Mouse (Mus musculus) kidney, adult 8-10 months (tissue): ENCODE measurements at regions not wholly inside any gene's neighbourhood (a gene's known extent, or its start where the extent isn't known, plus 50 kb on each side); places are given as distances from the start of the nearest gene placed in this dataset.

Experiments
- DNase-seq, 2 experiments: peaks; one replicate each; pipeline ENCODE4 v3.0.0; 2022

DNA sequence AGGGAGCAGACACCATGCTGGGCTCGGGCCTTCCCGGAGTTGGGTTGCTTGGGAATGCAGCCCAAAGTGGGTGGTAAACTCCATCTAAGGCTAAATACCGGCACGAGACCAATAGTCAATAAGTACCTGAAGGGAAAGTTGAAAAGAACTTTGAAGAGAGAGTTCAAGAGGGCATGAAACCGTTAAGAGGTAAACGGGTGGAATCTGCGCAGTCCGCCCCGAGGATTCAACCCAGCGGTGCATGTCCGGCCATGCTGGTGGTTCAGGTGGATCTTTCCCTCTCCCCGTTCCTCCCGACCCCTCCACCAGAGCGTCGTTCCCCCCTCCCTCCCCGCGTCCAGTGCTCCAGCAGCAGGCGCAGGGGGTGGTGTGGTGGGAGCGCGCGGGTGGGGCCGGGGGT is 179.1 kb upstream of the Arhgef26 start:
- DNase-seq, result peak in 1 of 2 experiments; percentile 8

DNA sequence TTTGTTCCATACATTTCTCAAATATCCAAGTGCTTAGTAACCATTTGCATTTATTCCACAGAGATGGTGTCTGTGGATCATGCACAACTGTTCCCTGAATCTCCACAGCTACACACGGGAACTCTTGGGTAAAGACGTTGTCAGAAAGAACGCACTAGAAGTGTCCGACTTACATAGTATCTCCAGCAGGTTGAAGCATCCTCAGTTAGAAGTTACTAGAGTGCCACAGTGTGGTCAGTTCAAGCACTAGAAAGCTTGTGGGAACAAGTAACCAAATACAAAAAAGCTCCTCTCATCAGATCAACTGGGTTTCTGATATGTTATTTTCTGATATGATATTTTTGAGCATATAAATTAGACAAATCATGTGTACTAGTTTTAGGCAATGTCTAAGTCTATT is 167.5 kb upstream of the Arhgef26 start:
- DNase-seq, result no peak

DNA sequence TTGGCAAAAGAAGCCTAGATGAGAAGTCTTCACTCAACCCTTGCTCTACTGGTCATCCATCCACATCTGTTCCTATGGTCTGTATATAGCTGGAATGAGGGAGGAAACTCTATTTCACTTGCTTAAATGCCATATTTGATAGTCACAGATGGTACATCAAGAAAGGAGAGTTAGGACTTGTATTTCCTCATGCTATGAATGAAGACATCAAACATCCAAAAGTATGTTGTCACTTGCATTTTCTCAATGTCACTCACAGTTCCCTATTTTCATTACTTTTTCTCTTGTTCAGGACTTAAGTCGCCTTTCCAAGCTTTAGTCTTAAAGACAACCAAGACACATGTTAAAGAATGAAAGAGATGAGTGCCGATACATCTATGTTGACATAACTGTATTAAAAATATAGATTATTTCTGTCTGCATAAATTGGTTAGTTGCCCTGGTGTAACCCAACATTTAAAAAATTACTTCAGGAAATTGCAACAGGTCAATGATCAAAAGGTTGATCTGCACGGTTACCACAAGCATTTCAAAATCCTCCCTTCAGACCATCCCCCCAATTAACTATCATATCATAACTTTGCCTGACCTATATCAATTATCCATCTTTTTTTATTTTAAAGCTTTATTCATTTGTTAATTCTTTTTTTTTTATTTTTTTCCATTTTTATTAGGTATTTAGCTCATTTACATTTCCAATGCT is 150.2 kb upstream of the Arhgef26 start:
- no peak for DNase-seq

DNA sequence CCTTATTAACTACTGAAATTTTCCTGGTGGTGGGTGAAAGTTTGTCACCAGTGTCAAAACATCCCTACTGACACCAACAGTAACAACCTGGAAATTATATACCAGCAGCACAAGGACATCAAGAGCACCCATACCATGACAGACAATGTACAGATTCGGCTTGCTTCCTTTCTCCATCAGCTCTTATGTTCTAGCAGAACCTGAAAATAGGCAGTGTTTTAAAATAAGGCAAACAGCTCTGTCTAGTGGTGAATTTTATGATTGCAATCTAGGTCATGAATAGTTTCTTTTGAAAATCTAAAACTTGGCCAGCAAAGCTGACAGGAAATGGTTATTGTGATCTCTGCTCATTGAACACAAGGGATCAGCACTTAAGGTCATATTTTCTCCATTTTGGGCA is 145.7 kb upstream of the Arhgef26 start:
- peak in 1 of 2 experiments; percentile 1 for DNase-seq

DNA sequence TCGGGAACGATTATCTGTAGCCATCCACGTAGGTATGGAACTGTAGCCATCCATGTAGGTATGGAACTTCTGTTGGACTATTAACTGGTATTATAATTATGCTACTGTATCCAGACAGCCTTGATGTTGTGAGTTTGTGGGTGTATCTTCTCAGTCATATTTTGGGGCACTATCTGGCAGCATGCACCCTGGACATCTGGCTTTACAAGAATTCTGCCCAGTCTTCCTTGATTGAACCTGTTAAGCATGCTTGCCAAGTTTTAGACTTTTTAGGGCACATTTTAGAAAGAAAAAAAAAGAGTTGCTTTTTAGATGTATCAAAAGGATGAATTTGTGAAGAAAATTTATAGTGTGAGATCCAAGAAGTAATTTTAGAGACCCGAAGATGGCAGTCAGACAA is 143.7 kb upstream of the Arhgef26 start:
- DNase-seq, result no peak

DNA sequence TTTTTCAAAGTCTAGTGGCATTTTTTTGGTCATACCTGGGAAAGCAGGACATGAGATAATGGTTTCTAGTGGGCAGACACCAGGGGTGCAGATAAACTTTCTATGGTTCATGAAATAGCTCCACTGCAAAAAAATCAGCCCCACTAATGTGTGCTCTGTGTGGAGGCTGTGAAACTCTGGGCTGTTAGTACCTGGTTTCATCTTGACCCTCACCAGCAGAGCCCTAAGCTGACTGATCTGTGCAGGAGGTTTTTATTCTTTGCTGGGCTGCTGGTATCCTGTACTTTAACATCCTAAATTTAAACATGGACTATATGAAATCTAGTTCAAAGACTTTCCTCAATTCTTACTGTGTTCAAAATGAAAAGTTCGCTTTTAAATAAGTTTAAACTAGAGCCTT is 141.5 kb upstream of the Arhgef26 start:
- DNase-seq, result no peak

DNA sequence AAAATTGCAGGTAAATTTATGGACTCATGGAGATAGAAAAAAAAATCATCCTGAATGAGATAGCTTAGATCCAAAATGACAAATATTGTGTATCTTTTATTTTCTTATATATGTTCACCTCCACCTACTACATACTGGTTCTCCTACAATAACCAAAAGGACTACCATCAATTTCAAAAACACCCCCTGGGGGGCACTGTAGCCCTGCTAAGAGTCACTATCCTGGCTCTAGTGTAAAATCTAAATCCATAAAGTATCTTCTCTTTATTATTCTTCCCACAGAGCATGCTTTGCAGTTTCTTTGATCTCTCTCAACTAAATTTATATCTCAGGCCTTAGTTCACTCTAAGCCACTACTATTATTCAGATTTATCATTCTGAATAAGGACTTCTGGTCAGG is 122.3 kb upstream of the Arhgef26 start:
- peak in 1 of 2 experiments; percentile 41 for DNase-seq

DNA sequence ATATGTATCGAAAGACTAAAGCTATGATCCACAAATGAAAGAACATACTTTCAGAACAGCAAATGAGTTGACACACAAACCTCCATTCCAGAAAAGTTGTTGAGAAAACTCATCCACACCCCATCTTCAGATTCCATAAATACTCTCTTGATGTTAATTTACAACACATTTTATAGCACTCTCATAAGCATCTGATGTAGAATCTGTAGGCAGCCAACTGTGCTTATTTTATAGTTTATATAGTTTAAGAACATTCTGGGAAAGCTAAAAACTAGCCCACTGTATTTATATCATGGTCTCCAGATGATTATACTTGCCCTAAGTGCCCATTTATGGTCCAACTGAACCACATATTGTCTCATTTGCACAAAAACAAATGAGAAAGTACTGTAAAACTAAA is 120.8 kb upstream of the Arhgef26 start:
- no peak for DNase-seq

DNA sequence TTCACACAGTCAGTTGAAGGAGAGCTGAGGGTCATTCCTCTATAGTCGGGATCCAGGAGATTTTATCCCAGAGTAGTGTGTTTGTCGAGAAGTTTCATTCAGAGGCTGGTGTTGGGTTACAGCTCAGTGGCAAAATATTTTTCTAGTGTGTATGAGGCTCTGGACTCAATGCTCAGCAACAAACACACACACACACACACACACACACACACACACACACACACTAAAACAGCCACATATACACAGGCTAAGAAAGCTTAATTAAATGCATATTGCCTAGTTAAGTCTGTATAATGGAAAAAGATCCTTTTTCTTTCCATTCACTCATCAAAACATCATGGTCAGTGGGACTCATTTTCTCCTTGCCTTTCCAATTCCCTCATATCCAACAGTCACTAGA is 110.4 kb upstream of the Arhgef26 start:
- DNase-seq, result no peak

DNA sequence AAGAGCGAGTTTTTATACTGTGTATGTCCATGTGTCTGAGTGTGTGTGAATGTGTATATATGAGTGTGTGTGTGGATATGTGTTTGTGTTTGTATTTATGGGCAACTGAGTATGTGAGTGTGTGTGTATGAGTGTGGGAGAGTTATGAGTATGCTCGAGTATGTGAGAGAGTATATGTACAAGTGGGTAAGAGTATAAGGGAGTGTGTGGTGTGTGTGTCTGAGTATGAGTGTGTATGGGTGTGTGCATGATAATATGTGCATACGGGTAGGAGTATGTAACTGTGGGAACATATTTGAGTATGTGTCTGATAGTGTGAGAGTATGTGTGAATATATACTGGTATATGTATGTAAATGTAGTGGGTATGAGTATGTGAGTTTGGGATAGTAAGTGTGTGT is 110.0 kb upstream of the Arhgef26 start:
- no peak for DNase-seq

DNA sequence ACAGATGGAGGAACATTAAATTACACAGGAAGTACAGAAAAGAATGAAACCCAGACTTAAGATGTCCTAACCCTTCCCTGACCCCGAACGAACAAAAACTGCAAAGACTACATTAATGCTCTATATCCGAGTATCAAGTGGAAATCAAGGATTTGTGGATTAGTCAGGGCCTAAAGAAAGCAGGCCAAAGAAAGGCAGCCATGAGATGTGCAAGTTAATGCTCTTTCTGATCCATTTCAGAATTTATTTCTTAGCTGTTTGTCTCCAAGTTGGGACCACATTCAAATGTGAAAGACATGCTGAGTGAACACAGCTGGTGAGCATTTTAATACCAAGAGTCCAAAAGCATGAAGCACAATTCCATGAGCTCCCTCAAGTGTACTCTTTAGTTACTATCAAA is 97.1 kb upstream of the Arhgef26 start:
- no peak for DNase-seq

DNA sequence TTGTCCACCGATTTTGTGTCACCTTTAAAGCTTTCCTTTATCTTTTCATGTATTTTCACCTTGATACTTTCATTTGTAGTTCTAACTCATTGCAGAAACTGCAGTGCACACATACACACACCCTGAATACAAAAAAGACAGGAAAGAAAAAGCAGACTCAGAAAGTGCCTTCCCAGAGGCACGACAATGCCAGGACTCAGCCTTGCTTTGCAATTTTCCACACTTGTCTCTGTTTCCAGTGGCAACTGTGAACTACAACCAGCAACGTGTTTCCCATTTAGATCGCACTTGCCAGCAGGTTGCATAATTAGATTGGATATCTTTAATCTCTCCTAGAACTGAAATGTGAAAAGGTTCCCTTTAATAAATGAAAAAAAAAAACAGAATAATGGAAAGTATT is 66.4 kb upstream of the Arhgef26 start:
- no peak for DNase-seq

DNA sequence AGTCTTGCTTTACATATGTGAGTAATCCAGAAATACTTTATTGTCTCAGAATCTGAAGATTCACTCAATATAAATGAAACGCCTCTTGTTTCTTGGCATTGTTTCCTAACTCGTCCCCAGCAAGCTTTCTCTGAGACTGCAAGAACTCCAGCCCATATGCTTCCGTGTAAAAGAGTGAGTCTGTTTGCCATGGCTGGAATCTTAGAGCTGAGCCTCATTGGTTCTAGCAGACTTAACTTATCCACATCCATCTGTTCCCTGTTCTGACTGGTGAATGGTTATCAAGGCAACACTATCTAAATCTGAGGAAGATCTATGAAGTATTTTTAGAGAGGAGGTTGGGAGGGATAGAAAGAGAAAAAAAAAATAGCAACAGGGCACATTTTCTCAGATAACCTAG is 59.9 kb upstream of the Arhgef26 start:
- DNase-seq, result no peak

DNA sequence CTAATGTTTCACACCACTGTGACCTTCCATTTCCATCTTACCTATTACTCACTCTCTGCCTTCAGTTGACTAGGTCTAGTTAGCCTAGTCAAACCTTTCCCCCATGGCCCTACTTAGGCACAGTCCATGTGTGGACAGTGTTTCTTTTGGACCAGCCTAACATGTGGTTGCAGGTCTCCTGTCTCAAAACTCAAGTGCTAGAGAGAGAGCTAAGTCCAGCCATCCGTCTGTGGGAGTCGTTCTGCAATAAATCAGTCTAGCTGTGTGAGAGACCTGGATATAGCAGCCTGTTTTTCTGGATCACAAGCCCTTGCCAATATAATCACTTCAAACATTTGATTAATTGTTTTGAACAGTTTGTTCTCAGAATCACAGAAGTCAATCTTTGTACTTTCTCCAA is 57.2 kb upstream of the Arhgef26 start:
- DNase-seq, result no peak
